Mouse (Mus musculus) fat pad, adult 2 months (tissue): ENCODE measurements around the gene Glra4.

Source experiments
- DNase-seq: peaks from one replicate; pipeline ENCODE4 v3.0.0-alpha.2; 2011; ENCODE audit warnings: low read depth, low spot score; ENCODE audit errors: extremely low read depth

Gene Glra4

DNA sequence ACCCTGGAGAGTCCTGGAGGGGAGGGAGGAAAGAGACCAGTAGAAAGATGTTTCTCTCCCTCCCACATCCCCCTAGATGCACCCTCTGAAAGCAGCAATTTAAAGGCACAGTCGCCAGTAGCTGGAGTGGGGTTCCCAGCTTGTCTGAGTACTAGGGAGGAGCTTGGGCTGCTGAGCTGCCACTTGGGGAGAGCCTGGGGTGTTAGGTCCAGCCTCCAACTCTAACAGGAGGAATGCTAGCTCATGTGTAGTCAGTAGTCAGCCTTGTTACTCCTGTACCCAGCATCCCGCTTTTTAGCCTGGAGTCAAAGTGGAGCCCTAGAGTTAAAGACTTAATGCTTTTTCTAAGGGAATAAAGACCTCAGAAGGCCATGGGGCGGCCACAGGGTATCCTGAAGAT lies at the start of gene Glra4:
Gene Glra4, minus strand, starts transcription at position 101 of the 400 bp plus-strand sequence.
- DNase-seq: no peak

DNA sequence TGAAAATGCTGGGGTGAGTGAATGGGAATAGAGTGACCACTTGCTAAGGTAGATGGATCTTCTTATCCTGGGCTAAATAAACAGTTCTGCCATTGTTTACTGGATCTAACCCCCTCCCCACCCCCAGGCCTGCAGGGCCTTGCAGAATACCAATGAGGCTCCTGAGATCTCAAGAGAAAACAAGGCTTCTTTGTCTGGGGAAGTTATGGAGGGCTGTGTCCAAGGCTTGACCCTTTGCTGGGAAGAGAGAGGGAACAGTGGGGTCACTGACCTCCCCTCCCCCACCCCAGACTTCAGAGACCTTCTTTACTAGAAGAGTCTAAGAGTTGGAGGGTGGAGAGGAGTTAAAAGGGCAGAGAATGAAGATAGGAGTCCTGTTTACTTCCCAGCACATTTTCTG lies 48.7 kb upstream of the Glra4 start:
- DNase-seq: no peak

DNA sequence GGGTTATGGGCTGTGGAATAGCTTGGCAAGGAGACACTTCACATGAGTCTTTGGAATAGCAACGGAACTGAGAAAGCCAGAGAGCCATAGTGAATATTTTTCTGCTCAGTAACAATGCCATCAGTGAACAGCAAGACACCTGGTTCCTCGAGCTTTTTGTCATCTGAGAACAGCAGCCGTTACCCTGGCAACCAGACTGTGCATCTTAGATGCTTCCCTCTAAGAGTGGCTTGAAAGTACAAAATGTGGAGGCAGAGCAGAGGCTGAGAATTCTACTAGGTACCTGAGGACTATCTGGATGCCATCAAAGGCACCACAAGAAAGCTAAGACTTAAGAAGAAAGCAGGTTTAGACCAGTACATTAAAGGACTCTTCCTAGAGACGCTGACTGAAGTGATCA lies 45.1 kb upstream of the Glra4 start:
- DNase-seq: no peak

DNA sequence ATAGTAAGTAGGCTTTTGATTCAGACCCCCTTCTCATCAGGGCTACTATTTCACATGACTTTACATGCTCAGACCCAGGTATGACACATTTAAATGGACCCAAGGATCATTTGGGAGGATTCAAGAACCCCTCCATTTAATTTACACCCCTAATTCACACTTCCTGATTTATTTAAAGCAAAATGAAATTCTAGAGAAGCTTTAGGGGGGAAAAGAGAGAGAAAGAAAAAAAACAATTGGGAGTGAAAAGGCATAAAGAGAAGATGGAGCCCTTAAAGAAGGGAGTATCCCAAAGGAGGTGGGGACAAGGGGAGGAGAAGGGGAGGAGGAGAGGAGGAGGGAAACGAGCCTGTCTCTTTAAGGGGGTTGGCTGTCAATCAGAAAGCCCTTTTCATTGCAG lies 42.4 kb upstream of the Glra4 start, which contains the start of gene Plp1:
Gene Plp1, plus strand, starts transcription at position 301 of the 400 bp plus-strand sequence.
- DNase-seq: no peak

DNA sequence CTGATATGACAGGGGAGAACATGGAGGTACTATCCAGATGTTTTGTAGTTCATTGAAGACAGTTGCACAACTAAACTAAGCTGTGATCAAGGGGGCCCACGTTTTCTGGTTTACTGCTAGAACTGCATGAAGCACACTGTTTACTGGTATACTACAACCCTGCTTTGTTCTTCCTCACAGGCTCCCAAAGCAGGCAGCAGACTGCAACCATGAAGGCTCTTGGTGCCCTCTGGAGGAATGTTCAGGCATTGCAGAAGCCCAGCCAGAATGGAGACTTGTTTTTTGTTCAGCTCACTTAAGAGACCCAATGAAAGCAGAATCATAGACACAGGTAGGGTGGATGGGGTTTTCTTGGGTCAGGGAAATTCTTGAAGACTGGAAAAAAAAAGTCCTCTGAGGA lies 40.3 kb upstream of the Glra4 start:
- DNase-seq: no peak

DNA sequence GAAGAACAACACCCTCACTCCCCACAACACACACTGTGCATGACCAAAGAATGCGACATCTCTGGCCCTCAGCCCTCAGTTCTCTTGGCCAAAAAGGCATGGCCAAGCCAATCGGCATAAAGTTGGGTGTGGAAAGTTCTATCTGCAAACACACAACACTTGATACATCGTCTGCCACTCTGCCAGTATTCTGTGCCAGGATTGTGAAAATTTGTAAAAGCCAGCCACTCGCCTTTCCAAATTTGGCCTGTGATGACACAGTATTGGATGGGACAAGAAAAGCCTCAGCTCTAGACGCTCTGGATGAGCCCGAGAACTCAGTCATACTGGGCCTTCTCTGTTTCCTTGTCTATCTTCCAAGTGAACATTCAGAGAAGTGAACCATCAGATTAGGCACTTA lies 39.8 kb upstream of the Glra4 start:
- no peak for DNase-seq

DNA sequence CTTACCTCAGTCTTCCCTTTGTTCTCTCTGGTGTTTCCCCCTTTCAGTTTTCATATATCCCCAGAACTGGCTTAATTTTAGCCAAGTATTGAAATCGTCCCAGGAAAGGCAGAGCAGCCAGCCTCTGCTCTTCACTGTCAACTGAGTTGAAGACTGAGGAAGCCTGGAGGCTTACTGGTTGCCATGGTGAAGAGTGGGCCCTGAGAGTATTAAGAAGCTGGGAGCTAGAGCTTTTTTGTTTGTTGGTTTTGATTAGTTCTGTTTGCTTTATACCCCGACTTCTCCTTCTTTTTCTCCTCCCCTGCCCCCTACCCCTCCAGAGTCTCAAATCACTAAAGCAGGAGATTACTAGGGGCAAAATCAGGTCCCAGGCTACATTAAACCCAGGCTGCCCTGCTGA lies 17.3 kb upstream of the Glra4 start:
- DNase-seq: no peak

DNA sequence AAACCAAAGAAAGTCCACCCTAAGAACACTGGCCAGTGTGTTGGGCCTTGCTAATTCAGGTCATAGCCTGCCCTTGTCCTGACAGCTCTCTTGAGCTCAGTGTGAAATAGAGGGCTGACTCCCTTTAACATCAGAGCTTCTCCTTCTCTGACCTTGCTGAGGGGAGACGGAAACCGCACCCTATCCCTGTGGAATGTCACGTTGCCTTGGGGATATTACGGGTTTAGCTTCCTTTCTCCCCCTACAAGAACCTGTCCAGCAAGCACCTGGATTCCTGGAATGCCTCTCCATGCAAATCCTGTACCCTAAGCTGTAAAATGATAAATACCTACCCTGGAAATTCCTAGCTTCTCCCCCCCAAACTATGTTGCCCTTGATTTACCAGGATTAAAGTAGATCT lies 9.5 kb upstream of the Glra4 start:
- DNase-seq: no peak

DNA sequence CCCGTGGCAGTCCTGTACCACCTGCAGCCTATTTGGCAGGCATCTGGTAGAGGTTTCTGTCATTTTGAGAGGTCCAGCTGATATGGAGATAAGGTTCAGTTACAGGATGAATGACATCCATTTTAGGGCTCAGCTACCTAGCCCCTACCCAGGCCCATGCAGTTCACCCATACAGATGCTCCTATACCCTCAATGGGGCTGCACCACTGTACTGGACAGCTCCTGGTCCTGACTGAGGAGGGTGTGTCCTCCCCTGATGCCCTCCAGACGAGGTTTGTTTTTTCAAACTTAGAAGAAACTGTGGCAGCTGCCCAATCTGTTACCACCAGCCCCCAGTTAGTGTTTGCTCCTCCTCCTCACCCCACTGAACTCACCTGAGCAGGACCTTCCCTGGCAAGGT lies 679 bp downstream of the Glra4 start:
- no peak for DNase-seq

DNA sequence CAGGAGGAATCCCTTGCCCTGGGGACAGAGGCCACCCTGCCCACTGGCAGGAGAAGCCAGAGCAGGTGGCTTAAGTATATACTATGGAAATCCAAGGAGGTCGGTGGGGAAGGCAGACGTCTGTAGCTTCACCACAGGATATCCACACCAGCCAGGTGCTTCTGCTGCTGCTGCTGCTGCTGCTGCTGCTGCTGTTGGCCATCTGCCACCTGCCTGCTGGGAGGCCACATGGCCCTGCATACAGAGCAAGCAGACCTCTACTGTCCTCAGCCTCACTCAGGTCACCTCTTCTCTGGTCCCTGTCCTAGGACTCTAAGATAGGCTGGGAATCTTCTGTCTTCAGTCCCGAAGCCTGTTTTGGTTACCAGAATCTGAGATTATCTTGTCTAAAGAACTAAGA lies 1.9 kb downstream of the Glra4 start:
- DNase-seq: no peak

DNA sequence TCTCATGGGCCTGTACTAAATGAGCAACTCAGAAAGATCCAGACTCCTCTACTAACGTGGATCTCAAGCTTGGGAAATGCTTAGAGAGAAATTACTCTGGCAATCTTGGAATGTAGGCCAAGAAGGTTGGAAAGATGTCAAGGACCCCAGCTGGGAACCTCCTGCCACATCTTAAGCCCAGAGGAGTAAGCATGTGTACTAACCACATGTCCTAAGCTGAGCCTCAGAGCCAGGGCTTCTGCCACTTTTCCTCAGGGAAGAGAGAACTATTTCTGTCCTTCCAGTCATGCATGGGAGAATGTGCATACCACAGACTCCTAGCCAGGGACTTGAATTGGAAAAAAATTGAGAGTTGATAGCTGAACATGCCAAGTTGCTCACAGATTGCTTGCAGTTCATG lies 6.9 kb downstream of the Glra4 start:
- no peak for DNase-seq

DNA sequence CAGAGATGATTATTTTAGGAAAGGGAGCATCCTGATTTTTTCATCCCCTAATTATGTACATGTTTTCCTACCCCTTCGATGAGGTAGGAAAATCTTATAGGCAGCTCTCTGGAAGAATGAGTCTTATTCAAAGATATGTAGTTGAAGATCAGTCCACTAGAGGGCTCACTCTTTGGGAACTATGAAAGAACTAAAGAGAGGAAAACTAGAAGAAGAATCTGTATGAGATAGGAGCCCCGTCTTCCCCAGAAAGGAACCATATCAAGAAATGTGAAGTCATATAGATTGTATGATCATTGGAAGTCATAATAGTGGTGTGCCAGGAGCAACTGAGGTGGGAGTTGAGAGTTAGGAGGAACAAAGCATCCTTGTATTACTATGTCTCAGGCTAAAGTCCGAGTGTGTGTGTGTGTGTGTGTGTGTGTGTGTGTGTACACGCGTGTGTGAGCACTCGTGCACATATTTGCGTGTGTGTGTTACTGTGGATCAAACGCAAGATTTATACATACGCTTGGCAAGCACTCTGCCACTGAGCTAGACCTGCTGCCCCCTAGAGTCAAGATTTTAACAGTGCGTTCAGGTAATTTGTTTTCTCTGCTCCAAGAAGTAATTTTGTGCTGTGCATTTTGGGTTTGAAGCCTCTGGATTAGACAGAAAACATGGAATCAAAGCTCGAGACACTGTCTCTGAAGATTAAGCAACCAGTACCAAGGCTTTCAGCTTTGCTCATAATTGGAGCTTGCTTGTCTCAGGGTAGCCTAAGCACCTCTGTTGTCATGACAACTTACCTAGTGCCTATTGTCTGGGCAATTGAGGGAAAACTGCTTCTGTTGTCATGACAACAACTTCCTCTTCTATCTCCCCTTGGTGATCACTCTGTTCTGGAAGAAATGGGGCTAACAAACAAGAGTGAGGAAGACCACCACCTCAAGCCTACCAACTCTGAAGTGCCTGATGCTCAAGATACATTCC lies 18.6 kb downstream of the Glra4 start:
- DNase-seq: no peak

DNA sequence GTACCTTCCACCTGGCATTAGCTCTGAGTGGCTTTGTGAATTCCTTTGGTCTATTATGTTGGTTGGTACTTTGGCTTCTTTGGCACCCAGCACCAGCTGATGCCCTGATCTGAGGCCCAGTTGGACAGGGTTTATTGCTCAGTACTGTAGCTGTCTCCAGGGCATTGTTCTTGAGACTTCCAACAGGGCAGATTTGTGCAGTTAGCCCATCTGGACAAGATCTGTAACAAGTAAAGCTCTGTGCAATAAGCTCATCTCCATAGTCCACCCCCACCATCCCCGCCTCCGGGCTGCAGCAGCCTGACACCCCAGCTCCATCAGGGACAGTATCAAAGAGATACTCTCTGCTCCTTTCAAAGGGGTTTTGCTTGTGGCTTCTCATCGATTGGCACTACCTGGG lies 24.5 kb downstream of the Glra4 start:
- peak; percentile 31 for DNase-seq

DNA sequence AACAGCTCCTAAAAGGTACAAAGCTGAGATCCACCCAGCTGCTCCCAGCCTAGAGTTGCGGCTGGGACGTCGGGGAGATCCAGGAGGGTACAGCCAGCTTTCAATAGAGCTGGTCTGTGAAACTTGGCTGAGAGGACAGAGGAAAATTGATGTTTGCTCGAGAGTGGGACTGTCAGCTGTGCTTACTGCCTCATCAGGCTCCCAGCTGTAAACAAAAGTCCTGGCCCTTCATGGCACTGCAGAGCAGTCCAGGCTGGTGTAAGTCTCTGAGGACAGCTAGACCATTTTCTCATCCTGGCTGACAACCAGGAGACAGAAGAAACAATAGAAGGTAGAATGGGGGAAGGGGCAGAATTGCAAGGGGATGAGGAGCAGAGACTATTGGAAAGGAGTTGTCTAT lies 30.6 kb downstream of the Glra4 start:
- DNase-seq: no peak

DNA sequence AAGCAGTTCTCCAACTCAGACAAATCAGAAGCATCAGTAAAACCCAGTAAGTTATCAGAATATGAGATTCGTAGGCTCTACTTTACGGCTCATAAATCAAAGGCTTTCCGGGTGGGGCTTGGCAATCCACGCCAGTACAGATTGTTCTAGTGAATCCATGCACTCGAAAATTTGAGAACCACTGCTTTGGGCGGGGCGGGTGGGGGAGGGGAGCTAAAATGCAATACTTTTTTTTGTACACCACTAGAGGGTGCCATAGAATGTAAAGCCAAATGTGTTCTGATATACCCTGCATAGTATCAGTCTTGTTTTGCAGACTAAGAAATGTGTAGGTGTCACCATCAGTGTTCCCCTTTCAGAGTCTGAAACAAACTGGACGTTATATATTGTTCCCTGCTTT lies 35.3 kb downstream of the Glra4 start:
- no peak for DNase-seq

DNA sequence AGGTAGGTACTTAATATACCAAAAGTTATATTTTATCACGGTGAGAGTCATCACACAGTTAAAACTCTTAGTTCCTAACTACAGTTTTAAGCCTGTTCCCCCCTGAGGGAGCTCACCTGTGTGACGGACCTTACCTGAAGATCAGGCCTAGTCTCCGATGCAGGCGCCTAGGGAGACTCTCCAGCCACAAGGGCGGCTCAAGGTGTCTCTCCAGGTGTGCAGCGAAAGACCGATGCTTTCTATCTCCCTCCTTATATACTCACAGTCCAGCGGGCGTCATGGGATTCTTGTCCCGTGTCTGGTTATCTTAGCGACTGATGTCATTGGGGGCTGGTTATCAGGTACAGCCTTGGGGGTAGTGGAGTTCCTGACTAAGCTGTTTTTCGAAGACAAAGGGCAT lies 36.5 kb downstream of the Glra4 start, which contains the start of gene Morf4l2:
Gene Morf4l2, minus strand, starts transcription at position 232 of the 400 bp plus-strand sequence.
- no peak for DNase-seq

DNA sequence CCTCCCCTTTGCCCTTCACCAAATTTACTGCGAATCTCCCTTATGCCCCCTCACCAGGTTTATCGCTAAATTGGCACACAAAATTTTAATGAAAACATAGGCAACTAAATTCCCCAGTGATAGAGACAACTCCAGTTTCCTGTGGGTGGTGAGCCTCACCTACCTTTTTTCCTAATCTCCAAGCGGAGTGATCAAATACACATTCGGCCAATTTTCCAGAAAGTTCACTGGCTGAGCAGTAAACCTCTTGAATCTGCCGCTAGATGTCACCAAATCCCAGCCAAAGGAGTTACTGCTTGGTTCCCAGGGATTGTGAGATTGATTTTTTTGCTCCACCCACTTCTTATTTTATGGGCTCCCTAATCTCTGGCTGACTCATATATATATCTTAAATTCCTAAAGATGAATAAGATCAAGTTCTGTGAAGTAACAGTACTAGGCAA lies 37.3 kb downstream of the Glra4 start:
- DNase-seq: peak; percentile 33

DNA sequence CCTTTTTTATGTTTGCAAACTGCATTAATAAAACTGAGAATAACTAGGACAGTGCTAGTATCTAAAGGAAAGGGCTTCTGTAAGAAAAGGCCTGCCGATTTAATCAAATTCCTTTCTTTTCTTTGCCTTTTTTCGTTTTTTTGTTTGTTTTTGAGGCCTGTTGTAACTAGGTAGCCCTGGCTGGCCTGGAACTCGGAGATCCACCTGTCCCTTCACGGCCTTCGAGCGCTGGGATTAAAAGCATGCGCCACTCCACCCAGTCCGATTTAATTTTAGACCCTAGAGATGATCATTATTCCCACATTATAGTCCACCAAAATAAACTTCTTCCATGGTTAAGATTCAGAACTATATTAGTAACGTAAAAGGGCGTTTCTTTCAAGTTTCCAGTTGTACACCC lies 37.7 kb downstream of the Glra4 start:
- DNase-seq: no peak

DNA sequence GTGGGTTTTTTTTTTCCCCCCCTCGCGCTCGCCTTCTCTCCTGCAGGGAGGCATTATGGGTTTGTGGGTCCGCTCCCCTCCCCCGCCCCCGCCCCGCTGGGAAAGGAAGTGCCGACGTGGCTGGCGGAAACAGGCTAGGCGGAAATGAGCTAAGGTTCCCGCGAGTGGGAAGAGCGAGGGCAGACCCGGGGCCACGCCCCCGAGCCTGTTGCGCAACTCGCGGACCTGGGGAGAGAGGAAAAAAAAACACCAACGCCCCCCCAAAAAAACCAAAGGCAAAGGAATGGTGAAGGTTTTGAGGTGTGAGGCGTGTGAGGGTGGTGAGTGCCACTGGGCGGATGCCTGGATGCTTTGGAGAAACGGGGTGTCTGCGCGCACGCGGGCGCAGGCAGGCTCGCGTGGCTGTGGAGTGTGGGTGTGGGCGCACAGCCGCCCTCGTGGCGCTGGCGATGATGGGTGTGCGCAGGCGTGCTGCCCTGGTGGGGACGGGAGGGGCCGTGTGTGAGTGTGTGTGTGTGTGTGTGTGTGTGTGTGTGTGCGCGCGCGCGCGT lies 38.2 kb downstream of the Glra4 start:
- no peak for DNase-seq

DNA sequence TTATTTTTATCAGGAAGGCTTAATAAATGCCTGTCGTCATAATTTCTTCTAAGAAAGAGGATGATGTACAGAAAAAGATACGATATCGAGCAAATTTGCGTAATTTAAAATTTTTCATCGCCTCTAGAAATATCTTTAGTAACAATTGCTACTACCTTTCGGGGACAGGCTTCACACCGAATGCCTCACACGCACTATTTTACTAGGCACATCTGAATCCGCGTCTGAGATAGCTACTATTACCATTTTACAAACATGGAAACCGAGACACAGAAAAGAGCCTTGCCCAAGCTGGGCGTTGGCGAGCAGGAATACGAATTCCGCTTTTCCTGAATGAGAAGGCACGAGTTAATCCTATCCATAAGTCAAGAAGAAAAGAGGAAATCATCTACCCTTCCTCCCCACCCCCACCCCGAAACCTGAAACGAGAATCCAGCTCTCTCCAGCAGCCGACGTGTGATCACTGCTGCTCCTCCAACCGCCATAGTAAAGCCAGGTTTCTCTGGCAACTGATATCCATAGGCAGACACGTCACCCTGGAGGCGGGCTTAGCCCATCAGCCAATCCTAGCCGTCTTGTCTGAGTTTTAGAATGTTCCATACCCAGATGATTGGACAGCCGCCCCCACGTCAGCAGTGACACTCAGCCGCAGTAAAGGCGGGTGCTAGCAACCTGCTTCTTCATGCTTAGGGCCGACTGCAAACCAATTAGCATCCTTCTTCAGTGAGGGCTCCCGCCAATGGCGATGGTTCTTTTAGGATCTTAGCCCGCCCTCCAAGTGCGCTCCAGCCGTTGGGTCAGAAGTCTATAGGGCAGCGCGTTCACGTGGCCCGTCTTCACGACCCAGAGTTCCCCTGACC lies 38.9 kb downstream of the Glra4 start:
- DNase-seq: peak; percentile 82

DNA sequence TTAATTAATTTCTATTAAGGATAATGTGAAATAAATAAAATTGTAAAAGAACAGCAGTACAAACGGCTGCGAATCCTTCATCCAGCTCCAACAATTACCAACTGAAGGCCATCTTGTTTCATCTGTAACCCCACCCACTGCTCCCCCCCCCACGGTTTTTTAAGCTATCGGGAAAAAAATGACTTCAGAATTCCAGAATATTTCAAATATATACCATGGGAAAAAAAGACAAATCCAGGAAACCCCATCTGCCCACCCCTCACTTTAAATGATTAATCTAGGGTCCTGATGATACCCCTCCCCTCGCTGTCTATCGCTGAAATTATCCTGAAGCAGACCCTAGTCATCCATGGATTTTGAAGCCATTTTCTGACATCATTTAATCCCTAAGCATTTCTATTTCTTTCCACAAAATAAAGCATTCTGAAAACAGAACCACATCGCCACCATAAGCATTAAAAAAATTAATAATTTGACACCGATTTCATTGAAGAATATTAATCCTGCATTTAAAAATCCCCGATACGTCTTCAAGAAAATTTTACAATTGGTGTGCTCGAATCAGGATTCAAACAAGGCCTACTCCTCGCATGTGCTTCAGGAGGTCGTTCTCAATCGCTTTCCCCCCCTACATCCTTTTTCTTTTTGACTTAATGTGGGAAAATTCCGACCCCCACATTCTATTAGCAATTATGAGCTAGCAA lies 39.7 kb downstream of the Glra4 start:
- no peak for DNase-seq
